Mouse (Mus musculus) brain, embryonic 14.5 days (tissue): ENCODE data around the gene Anks6.

Source experiments
- CTCF ChIP-seq: fragments of 200-500 bp; IDR thresholded peaks from 2 replicates; pipeline ENCODE4 v1.5.1; 2012; ENCODE audit warnings: inconsistent platforms, mild to moderate bottlenecking, moderate library complexity, borderline replicate concordance; ENCODE audit not compliant: insufficient read depth, insufficient read length; ENCODE audit errors: extremely low read depth
- POLR2A ChIP-seq: fragments of 200-500 bp; IDR thresholded peaks from 2 replicates; pipeline ENCODE4 v1.6.1; 2012; ENCODE audit warnings: mild to moderate bottlenecking, inconsistent platforms, borderline replicate concordance; ENCODE audit not compliant: poor library complexity, insufficient read depth, insufficient read length, severe bottlenecking; ENCODE audit errors: extremely low read depth

GRCm38 (mm10) chr4:47022804-47023603 lies 34.2 kb downstream of the Anks6 start:
- TF ChIP-seq CTCF (no peak), POLR2A (no peak)
